Mouse (Mus musculus) stomach, embryonic 14.5 days (tissue): ENCODE results near the gene Ccdc115. TPM values are rescaled to one million over a fixed set of nuclear protein-coding genes. Genes with fewer than 3 reads are reported as not detected.
A peak's percentile ranks its signal among the peaks of the same experiment; 100 is the strongest.

Experiments
- ATAC-seq: fragments of 200-750 bp; cut with Nextera tagmentation; 2 replicates; pipeline ENCODE4 v1.8.0; 2017; ENCODE audit warnings: low read depth, moderate TSS enrichment; ENCODE audit not compliant: insufficient number of reproducible peaks, insufficient read depth, low FRiP score
- H3K27ac ChIP-seq: fragments of 300-500 bp; sonication (generic); 2 replicates; pipeline ENCODE4 v1.5.1; 2014; ENCODE audit warnings: mild to moderate bottlenecking, low read length, moderate library complexity, mixed read lengths
- H3K27me3 ChIP-seq: fragments of 300-500 bp; sonication (generic); 2 replicates; pipeline ENCODE4 v1.6.1; 2014; ENCODE audit warnings: low read length, control low read depth, mixed read lengths; ENCODE audit not compliant: control insufficient read depth, insufficient read depth
- H3K36me3 ChIP-seq: fragments of 300-500 bp; sonication (generic); 2 replicates; pipeline ENCODE4 v1.6.1; 2014; ENCODE audit warnings: mild to moderate bottlenecking, control low read depth, low read length, moderate library complexity, mixed read lengths; ENCODE audit not compliant: control insufficient read depth, insufficient read depth
- H3K4me1 ChIP-seq: fragments of 300-500 bp; sonication (generic); 2 replicates; pipeline ENCODE4 v1.6.1; 2014; ENCODE audit warnings: low read length, control low read depth, mixed read lengths; ENCODE audit not compliant: control insufficient read depth, insufficient read depth
- H3K4me2 ChIP-seq: fragments of 300-500 bp; sonication (generic); replicated peaks from 2 replicates; pipeline ENCODE4 v1.6.1; 2014; ENCODE audit warnings: low read depth, low read length, control low read depth
- H3K4me3 ChIP-seq: fragments of 300-500 bp; sonication (generic); 2 replicates; pipeline ENCODE4 v1.5.1; 2014; ENCODE audit warnings: low read depth, low read length, control low read depth
- H3K9ac ChIP-seq: fragments of 300-500 bp; sonication (generic); replicated peaks from 2 replicates; pipeline ENCODE4 v1.6.1; 2014; ENCODE audit warnings: low read depth, mild to moderate bottlenecking, control low read depth, low read length, moderate library complexity, mixed read lengths
- H3K9me3 ChIP-seq: fragments of 300-500 bp; sonication (generic); 2 replicates; pipeline ENCODE4 v1.6.1; 2016; ENCODE audit warnings: low read depth, low read length, control low read depth; ENCODE audit not compliant: control insufficient read depth
- WGBS: fragments of 180-500 bp; shearing (Covaris S2); extraction: QIAGEN DNeasy Blood & Tissue Kit; methylation state at CpG from one replicate; pipeline ENCODE4 v1.1.7; 2014; 5-methylcytosine and 5-hydroxymethylcytosine counted together
- microRNA-seq: library from miRNA; unstranded; fragments of <30 nt; microRNA quantifications from one replicate; pipeline ENCODE4, GENCODE M21; 2016
- polyA plus RNA-seq: library from polyadenylated mRNA; unstranded; fragments of >200 nt; fragmentation: Nextera tagmentation; extraction: Ambion mirVana; gene quantifications from 2 replicates; pipeline ENCODE4 v1.2.1, GENCODE M21; 2014

The Ccdc115 gene
- polyA plus RNA-seq, 1 experiment from 2014 or later, result 50.4 TPM

DNA sequence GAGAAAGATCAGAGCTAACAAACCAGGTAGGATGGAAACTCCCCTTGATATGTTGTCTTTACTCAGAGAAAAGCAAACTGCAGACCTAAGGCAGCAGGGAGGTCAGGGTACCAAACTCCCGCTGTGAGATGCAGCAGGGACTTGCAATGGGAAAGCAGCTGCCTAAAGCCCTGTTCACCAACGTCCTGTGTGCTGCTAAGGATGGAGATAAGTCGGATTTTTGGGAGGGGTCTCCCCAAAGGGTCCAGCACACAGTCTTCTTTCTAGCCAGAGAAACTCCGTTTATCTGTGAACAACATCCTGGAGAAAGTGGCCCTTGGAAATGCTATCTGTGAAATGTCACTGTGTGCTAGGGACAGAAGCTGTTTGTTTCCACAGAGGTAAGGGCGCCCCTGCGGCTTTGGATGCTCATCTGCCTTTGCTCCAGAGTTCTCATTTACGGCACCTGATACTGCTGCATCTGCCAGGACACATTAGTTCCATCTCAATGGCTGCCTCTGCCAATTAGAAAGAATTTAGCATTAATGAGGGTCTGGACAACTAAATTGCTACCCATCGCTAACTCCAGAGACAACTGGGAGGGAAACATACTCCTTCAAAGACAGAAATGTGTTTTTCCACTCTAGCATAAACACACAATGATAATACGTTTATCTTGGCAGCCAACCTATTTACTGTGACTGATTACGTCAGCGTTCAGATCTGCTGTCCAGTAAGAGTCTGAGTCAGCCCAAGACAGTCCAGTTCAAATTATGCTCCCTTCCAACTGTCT is 40.1 kb downstream of the Ccdc115 start:
- Histone ChIP-seq H3K27ac (no peak overlapping the region), H3K4me1 (no peaks in the 10 kb centered on the region), H3K4me2 (no peak overlapping the region), H3K9me3 (no peaks in the 10 kb centered on the region), H3K27me3 (no peaks in the 10 kb centered on the region), H3K36me3 (no peaks in the 10 kb centered on the region), H3K4me3 (no peak overlapping the region), H3K9ac (no peak overlapping the region)
- WGBS, result 44% methylated on average over 11 of the region's 11 CpGs
- ATAC-seq, result no peak

DNA sequence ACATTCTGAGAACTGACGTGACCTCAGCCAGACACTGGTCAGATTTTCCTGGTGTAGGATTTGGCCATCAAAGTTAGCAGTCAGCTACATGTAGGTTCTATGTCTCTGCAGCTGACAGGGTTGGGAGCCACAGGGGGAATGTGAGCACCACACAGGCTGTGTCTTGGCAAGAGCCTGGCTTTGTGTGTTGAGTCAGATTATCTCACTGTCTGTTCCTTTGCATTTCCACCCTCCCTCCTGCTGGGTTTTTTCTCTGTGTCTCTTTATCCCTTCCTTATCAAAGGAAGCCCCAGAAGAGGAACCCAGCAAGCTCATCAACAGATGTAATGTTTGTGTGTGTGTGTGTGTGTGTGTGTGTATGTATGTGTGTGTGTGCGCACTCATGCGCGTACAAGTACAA is 43.2 kb downstream of the Ccdc115 start:
- H3K4me3 ChIP-seq, result no peak overlapping the region
- no peaks in the 10 kb centered on the region for H3K9me3 ChIP-seq
- H3K4me2 ChIP-seq, result no peak overlapping the region
- H3K27ac ChIP-seq, result no peak overlapping the region
- 88% methylated on average over 4 of the region's 4 CpGs for WGBS
- H3K4me1 ChIP-seq, result no peaks in the 10 kb centered on the region
- ATAC-seq, result no peak
- no peaks in the 10 kb centered on the region for H3K27me3 ChIP-seq
- H3K36me3 ChIP-seq, result no peaks in the 10 kb centered on the region
- no peak overlapping the region for H3K9ac ChIP-seq

DNA sequence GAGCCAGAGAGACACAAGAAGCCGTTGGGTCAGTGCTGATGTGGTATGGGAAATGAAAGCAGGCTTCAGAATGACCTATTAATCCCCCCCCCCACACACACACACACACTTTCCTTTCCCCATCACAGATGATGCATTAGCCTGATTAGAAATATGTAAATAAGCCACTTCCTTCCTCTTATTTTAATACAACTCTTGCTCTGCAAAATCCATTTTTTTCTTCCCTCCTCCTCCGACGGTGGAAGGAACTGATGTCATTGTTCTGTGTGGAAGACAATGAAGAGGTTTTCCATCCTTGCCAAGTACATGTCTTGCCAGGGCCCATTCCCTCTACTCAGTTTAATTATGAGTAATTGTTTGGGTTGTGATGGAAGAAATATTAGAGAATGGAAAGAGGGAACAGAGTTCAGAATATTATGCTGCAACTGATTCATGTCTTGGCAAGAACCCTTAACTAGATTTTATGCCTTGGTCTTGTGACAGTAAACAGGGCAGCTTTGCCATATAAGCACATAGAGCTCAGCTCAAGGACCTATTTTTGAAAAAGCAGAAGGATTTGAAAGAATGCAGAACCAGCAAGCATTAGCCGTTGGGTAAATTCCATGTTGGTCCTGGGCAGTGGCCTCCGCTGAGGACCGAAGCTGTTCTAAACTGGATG is 50.1 kb downstream of the Ccdc115 start:
- peak overlapping the region; percentile 79 for H3K27ac ChIP-seq
- no peak overlapping the region for H3K4me2 ChIP-seq
- no peaks in the 10 kb centered on the region for H3K36me3 ChIP-seq
- H3K4me1 ChIP-seq, result peaks cover 8% of the 10 kb centered on the region; the same call in 1 of the 2 replicates
- H3K9ac ChIP-seq, result no peak overlapping the region
- H3K27me3 ChIP-seq, result no peaks in the 10 kb centered on the region
- WGBS, result 55% methylated on average over 6 of the region's 6 CpGs
- ATAC-seq, result peak; percentile 18; the same call in 1 of the 2 replicates
- H3K4me3 ChIP-seq, result no peak overlapping the region
- H3K9me3 ChIP-seq, result no peaks in the 10 kb centered on the region

DNA sequence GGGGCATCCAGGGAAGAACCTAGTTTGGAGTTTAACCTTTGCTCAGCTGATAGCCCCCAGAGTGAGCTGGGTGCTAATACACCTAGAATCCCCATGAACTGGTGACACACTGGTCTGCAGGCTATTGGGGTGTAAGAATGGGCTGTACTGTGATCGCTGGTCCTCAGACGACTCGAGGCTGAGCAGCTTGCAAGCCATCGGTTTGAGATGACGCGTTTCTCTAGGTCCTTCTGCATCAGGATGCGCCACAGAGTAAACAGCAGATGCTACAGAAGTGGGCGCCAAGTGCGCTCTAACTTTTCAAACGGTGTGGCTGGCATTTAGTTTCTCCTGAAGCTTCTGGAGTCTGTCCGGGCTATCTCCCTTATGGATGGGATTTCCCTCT is 50.6 kb downstream of the Ccdc115 start:
- no peaks in the 10 kb centered on the region for H3K27me3 ChIP-seq
- H3K4me2 ChIP-seq, result no peak overlapping the region
- no peak overlapping the region for H3K4me3 ChIP-seq
- H3K9me3 ChIP-seq, result no peaks in the 10 kb centered on the region
- H3K36me3 ChIP-seq, result no peaks in the 10 kb centered on the region
- H3K9ac ChIP-seq, result no peak overlapping the region
- H3K27ac ChIP-seq, result peak overlapping the region; percentile 79; the same call in 1 of the 2 replicates
- H3K4me1 ChIP-seq, result peaks cover 8% of the 10 kb centered on the region; the same call in 1 of the 2 replicates
- ATAC-seq, result no peak
- WGBS, result 83% methylated on average over 11 of the region's 11 CpGs

DNA sequence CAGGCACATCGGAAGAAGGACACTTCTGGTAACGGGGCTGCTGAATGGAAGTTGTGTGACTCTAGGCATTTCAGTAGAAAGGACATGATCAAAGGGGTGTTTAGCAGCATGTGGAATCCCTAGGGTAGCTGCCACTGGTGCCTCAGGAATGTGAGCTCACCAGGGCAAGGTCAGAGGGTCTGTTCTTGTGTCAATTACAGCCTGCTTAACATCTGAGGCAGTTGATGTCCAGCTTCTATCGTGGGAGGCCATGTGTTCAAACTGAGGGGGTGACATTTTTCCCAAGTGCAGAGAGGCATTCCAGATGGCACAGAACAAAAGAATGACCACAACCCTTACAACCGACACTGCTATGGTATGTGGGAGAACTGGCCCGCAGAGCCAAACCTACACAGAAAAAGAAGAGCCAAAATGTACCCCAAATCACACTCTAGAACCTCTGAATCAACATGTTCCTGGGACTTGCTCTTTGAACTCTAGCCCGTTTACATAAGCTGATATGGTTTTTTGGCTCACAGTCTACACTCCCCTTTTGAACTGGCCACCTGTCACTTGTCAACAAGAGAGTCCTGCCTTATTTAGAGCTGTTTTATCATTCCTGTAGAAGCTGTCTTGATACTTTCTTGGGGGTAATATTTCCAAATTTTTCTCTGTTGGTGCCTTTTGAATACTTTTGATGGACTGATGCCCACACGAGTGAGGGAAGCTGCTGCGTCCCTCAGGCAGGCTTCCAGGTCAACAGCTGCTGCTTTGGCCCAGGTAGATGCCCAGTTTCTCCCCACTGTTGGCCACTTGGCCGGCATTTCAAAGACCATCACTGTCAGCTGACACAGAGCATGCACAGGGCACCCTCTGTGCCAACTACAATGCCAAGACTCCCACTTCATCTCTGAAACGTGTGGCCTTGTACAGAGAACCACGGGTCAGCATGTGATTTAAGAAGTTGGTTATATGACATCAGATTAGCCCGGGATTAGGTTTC is 51.8 kb downstream of the Ccdc115 start:
- H3K4me1 ChIP-seq, result peaks cover 8% of the 10 kb centered on the region; the same call in 1 of the 2 replicates
- ATAC-seq, result no peak
- H3K27ac ChIP-seq, result no peak overlapping the region
- WGBS, result 68% methylated on average over 12 of the region's 12 CpGs
- H3K4me2 ChIP-seq, result no peak overlapping the region
- no peaks in the 10 kb centered on the region for H3K36me3 ChIP-seq
- no peaks in the 10 kb centered on the region for H3K27me3 ChIP-seq
- H3K9ac ChIP-seq, result no peak overlapping the region
- no peak overlapping the region for H3K4me3 ChIP-seq
- no peaks in the 10 kb centered on the region for H3K9me3 ChIP-seq

Small RNA genes lying within 50 kb of the gene (microRNA-seq; reads per million reads assigned to microRNA genes)
- 4.7 reads per million, percentile 12 among the genes with 10 or more reads in this experiment for gene Mir5103

Other genes starting within 250 kb of the Ccdc115 start
- gene Imp4, start 179 bp upstream of the Ccdc115 start, polyA plus RNA-seq, result 74.8 and 83.4 TPM in 2 replicates
- gene Ptpn18, start 20.1 kb upstream of the Ccdc115 start, polyA plus RNA-seq, result 18.7 and 19.2 TPM in 2 replicates
- gene Prss39, start 58.7 kb upstream of the Ccdc115 start, polyA plus RNA-seq, result not detected in 2 replicates
- 1.3 and 2.3 TPM in 2 replicates for gene Cfc1, start 96.0 kb upstream of the Ccdc115 start, polyA plus RNA-seq
- not detected in 2 replicates for gene Prss40, start 121.3 kb upstream of the Ccdc115 start, polyA plus RNA-seq
- 0.60 and 1.2 TPM in 2 replicates for gene Amer3, start 140.0 kb upstream of the Ccdc115 start, polyA plus RNA-seq